Mouse (Mus musculus) liver, adult 2 months (tissue): Measurements from ENCODE around the gene Nsl1.

ENCODE experiments used
- CTCF ChIP-seq: fragments of 200-500 bp; IDR thresholded peaks from 2 replicates; pipeline ENCODE4 v1.5.1; 2011; ENCODE audit warnings: low read depth, low read length, control low read depth
- POLR2A ChIP-seq: fragments of 200-500 bp; IDR thresholded peaks from 2 replicates; pipeline ENCODE4 v1.6.1; 2011; ENCODE audit warnings: low read length, control low read depth; ENCODE audit not compliant: insufficient read depth; ENCODE audit errors: extremely low read depth

- TF ChIP-seq POLR2A = no peak
- TF ChIP-seq CTCF = no peak
These were observed 10.7 kb downstream of the Nsl1 start for GRCm38 (mm10) chr1:191073486-191073885.
